Mouse (Mus musculus) liver, embryonic 14.5 days (tissue): Measurements from ENCODE around the gene Ifna6. TPM values are rescaled to one million over a fixed set of nuclear protein-coding genes. Genes with fewer than 3 reads are reported as not detected.
"Not testable (repeated sequence)": the region's sequence is repeated elsewhere in the genome, so short reads cannot be mapped to it uniquely, and the experiment has no call there.

Source experiments
- ATAC-seq: fragments of 200-750 bp; cut with Nextera tagmentation; 2 replicates; pipeline ENCODE4 v1.8.0; 2017; ENCODE audit warnings: moderate number of reproducible peaks, mild to moderate bottlenecking, moderate library complexity; ENCODE audit not compliant: insufficient read depth
- DNase-seq, 3 experiments: peaks; one replicate each; pipeline ENCODE4 v3.0.0-alpha.2; 2012 to 2013; ENCODE audit warnings: low read depth in 3 of 3, low spot score in 3 of 3
- H3K27ac ChIP-seq: fragments of 300-500 bp; sonication (generic); 2 replicates; pipeline ENCODE4 v1.5.1; 2014; ENCODE audit warnings: moderate library complexity, mild to moderate bottlenecking, control low read depth, inconsistent platforms
- H3K27me3 ChIP-seq: fragments of 300-500 bp; sonication (generic); 2 replicates; pipeline ENCODE4 v1.6.1; 2014; ENCODE audit warnings: mild to moderate bottlenecking, low read length, moderate library complexity; ENCODE audit not compliant: control insufficient read depth, insufficient read depth
- H3K36me3 ChIP-seq: fragments of 300-500 bp; sonication (generic); replicated peaks from 2 replicates; pipeline ENCODE4 v1.6.1; 2014; ENCODE audit warnings: low read depth; ENCODE audit not compliant: control insufficient read depth, insufficient read depth
- H3K4me1 ChIP-seq, 2 experiments: fragments of 200-500 bp in 1 of 2; fragments of 300-500 bp in 1 of 2; sonication (generic) in 1 of 2; replicated peaks; 2 replicates each; pipeline ENCODE4 v1.6.1; 2012 to 2014; ENCODE audit warnings: antibody characterized with exemption in 1 of 2, inconsistent platforms in 1 of 2, low read length in 1 of 2; ENCODE audit not compliant: control insufficient read depth in 2 of 2, insufficient read depth in 2 of 2
- H3K4me2 ChIP-seq: fragments of 300-500 bp; sonication (generic); 2 replicates; pipeline ENCODE4 v1.6.1; 2014; ENCODE audit warnings: low read depth, mild to moderate bottlenecking, control low read depth, moderate library complexity
- H3K4me3 ChIP-seq, 2 experiments: fragments of 200-500 bp in 1 of 2; fragments of 300-500 bp in 1 of 2; sonication (generic) in 1 of 2; 2 replicates each; pipeline ENCODE4 v1.5.1; 2012 to 2014; ENCODE audit warnings: low read depth in 2 of 2, low read length in 2 of 2, mild to moderate bottlenecking in 2 of 2, control low read depth in 1 of 2, inconsistent platforms in 1 of 2, moderate library complexity in 1 of 2; ENCODE audit not compliant: insufficient read depth in 1 of 2
- H3K9ac ChIP-seq: fragments of 300-500 bp; sonication (generic); replicated peaks from 2 replicates; pipeline ENCODE4 v1.6.1; 2014; ENCODE audit warnings: mild to moderate bottlenecking, control low read depth, moderate library complexity
- H3K9me3 ChIP-seq: fragments of 300-500 bp; sonication (generic); 2 replicates; pipeline ENCODE4 v1.6.1; 2016; ENCODE audit warnings: low read length, mixed read lengths; ENCODE audit not compliant: control insufficient read depth
- CTCF ChIP-seq: IDR thresholded peaks from 2 replicates; pipeline ENCODE4 v1.5.1; 2016; ENCODE audit warnings: antibody characterized with exemption, low read depth, control low read depth
- WGBS: fragments of 180-500 bp; shearing (Covaris S2); extraction: QIAGEN DNeasy Blood & Tissue Kit; methylation state at CpG from one replicate; pipeline ENCODE4 v1.1.7; 2014; ENCODE audit not compliant: insufficient replicate concordance; 5-methylcytosine and 5-hydroxymethylcytosine counted together
- polyA plus RNA-seq, 2 experiments: library from polyadenylated mRNA; depleted of rRNA in 1 of 2; stranded (reverse) in 1 of 2; unstranded in 1 of 2; fragments of >200 nt; fragmentation: Nextera tagmentation in 1 of 2; extraction: Ambion mirVana in 1 of 2; gene quantifications; 2 replicates each; pipeline versions ENCODE4 v1.2.1 to v1.2.3; 2012 to 2014

The Ifna6 gene
- polyA plus RNA-seq, 2 experiments, result not detected

DNA sequence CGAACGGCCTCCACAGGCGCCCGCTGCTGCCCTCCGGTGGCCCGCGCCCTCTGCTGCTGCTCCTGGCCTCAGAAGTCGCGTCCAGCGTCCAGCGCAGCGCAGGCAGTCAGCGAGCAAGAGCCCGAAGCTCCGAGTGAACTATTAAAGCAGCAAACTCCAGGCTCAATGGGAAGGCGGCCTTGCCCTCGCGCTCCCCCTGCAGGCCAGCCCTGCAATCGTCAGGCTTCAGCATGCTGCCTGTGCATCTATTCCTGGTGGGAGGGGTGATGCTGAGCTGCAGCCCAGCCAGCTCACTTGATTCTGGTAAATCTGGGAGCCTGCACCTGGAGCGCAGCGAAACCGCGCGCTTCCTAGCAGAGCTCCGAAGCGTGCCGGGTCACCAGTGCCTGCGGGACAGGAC is 38.8 kb upstream of the Ifna6 start, which contains the start of gene Gm13277:
TSS of gene Gm13277 (plus strand) at position 231 of the 400 bp plus-strand sequence.
- ATAC-seq, H3K4me2 ChIP-seq, H3K27me3 ChIP-seq, DNase-seq, H3K9me3 ChIP-seq, H3K36me3 ChIP-seq, H3K27ac ChIP-seq, H3K4me1 ChIP-seq, H3K4me3 ChIP-seq, H3K9ac ChIP-seq: not testable (repeated sequence)
- no CpG with 5 or more reads among the region's 28 CpGs for WGBS
- TF ChIP-seq CTCF, result peak; percentile 66

- H3K9ac ChIP-seq, H3K4me3 ChIP-seq, H3K27me3 ChIP-seq, H3K27ac ChIP-seq, DNase-seq, H3K36me3 ChIP-seq, H3K9me3 ChIP-seq, H3K4me2 ChIP-seq, H3K4me1 ChIP-seq, ATAC-seq: not testable (repeated sequence)
- no CpG with 5 or more reads among the region's 28 CpGs for WGBS
These were observed 36.0 kb upstream of the Ifna6 start, which contains the start of gene Gm13278 for GRCm38 (mm10) chr4:88791250-88791649. Gm13278 (plus strand) TSS chr4:88791550.

- not testable (repeated sequence) for DNase-seq, H3K9ac ChIP-seq, H3K4me2 ChIP-seq, ATAC-seq, H3K27me3 ChIP-seq, H3K36me3 ChIP-seq, H3K9me3 ChIP-seq, H3K27ac ChIP-seq, H3K4me1 ChIP-seq, H3K4me3 ChIP-seq
- 0% methylated on average over 9 of the region's 52 CpGs for WGBS
- TF ChIP-seq CTCF, result peak; percentile 43
These were observed 33.1 kb upstream of the Ifna6 start, which contains the start of gene Gm13275 for GRCm38 (mm10) chr4:88793936-88794675. Gm13275 (plus strand) TSS chr4:88794487.

DNA sequence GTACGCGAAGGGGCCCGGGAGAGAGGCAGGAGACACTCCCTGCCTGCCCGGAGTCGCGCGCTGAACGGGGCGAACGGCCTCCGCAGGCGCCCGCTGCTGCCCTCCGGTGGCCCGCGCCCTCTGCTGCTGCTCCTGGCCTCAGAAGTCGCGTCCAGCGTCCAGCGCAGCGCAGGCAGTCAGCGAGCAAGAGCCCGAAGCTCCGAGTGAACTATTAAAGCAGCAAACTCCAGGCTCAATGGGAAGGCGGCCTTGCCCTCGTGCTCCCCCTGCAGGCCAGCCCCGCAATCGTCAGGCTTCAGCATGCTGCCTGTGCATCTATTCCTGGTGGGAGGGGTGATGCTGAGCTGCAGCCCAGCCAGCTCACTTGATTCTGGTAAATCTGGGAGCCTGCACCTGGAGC is 30.1 kb upstream of the Ifna6 start, which contains the start of gene Gm13279:
TSS of gene Gm13279 (plus strand) at position 301 of the 400 bp plus-strand sequence.
- no CpG with 5 or more reads among the region's 28 CpGs for WGBS
- H3K27me3 ChIP-seq, DNase-seq, H3K9ac ChIP-seq, H3K4me2 ChIP-seq, ATAC-seq, H3K9me3 ChIP-seq, H3K4me3 ChIP-seq, H3K36me3 ChIP-seq, H3K4me1 ChIP-seq, H3K27ac ChIP-seq: not testable (repeated sequence)

DNA sequence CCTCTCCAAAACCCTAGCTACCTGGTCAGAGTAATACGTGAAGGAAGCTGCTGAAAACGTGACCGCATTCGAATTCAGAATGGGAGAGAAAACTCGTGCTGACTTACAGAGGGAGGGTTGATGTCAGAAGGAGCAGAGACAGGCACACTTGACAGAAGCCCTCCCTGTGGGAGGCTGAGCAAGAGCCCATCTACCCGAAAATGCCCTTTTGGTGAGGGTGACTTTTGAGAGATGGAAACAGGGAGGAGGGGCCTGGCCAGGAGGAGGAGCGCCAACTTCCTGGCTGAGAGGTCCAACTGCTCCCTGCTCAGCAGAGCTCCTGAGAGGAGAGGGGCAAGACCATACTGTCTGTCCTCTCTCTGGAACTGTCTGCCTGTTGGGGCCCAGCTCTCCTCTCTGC is 27.9 kb upstream of the Ifna6 start, which contains the start of gene Gm13285:
TSS of gene Gm13285 (plus strand) at position 301 of the 400 bp plus-strand sequence.
- not testable (repeated sequence) for H3K27me3 ChIP-seq, H3K9ac ChIP-seq, H3K4me3 ChIP-seq, H3K27ac ChIP-seq, H3K4me2 ChIP-seq, H3K36me3 ChIP-seq, H3K4me1 ChIP-seq, ATAC-seq, H3K9me3 ChIP-seq, DNase-seq
- WGBS, result 4% methylated on average over 2 of the region's 7 CpGs

GRCm38 (mm10) chr4:88802954-88803353 is 24.3 kb upstream of the Ifna6 start, which contains the start of gene Gm13287:
Gm13287 (plus strand) TSS chr4:88803254.
- DNase-seq, H3K9me3 ChIP-seq, H3K4me2 ChIP-seq, H3K4me1 ChIP-seq, H3K27ac ChIP-seq, ATAC-seq, H3K36me3 ChIP-seq, H3K4me3 ChIP-seq, H3K27me3 ChIP-seq, H3K9ac ChIP-seq: not testable (repeated sequence)
- no CpG with 5 or more reads among the region's 29 CpGs for WGBS

DNA sequence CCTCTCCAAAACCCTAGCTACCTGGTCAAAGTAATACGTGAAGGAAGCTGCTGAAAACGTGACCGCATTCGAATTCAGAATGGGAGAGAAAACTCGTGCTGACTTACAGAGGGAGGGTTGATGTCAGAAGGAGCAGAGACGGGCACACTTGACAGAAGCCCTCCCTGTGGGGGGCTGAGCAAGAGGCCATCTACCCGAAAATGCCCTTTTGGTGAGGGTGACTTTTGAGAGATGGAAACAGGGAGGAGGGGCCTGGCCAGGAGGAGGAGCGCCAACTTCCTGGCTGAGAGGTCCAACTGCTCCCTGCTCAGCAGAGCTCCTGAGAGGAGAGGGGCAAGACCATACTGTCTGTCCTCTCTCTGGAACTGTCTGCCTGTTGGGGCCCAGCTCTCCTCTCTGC is 22.0 kb upstream of the Ifna6 start, which contains the start of gene Gm13288:
TSS of gene Gm13288 (plus strand) at position 301 of the 400 bp plus-strand sequence.
- 0 out of 4 replicates have a peak within 1 kb of the TSS, but pooled peaks of 1 of the 2 experiments have one; percentile 21 for H3K4me3 ChIP-seq
- H3K27ac ChIP-seq, H3K36me3 ChIP-seq, H3K9ac ChIP-seq, DNase-seq, H3K4me1 ChIP-seq, H3K27me3 ChIP-seq, H3K9me3 ChIP-seq, ATAC-seq: not testable (repeated sequence)
- H3K4me2 ChIP-seq, result peak within 1 kb of the TSS; percentile 31; the same call in 1 of the 2 replicates
- WGBS, result no CpG with 5 or more reads among the region's 8 CpGs

DNA sequence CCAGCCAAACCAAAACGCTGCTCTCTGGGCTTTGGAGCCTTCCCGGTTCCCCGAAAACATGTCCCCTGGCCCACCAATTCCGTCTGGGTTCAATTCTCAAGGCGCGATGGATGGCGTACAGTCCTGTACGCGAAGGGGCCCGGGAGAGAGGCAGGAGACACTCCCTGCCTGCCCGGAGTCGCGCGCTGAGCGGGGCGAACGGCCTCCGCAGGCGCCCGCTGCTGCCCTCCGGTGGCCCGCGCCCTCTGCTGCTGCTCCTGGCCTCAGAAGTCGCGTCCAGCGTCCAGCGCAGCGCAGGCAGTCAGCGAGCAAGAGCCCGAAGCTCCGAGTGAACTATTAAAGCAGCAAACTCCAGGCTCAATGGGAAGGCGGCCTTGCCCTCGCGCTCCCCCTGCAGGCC is 21.5 kb upstream of the Ifna6 start:
- not testable (repeated sequence) for H3K4me1 ChIP-seq, H3K9ac ChIP-seq, ATAC-seq, H3K27ac ChIP-seq, H3K36me3 ChIP-seq, H3K9me3 ChIP-seq, DNase-seq, H3K27me3 ChIP-seq
- 0% methylated on average over 12 of the region's 34 CpGs for WGBS
- peak overlapping the region; percentile 31; the same call in 1 of the 2 replicates for H3K4me2 ChIP-seq
- H3K4me3 ChIP-seq, result 0 out of 4 replicates have a peak overlapping the region, but pooled peaks of 1 of the 2 experiments have one; percentile 21
